Mouse (Mus musculus): Measurements from ENCODE around the gene Plekhj1.

Plekhj1 gene

DNA sequence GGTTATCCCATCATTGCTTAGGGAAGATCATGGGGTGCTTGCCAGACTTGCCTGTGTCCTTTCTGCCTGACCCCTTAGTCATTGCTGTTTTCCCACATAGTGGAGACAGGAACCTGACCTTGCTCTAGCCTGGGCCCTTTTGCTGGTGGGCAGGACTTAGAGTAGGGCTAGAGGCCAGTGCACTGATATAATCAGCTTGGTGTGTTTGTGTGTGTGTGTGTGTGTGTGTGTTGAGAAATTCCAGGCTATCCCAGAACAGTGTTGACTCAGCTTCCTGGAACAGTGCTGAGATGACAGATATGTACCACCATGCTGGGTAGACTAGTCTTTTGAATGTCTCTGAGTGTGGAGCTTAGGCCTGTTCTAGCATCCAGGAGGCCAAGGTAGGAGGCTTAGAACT is 18.9 kb downstream of the Plekhj1 start:
- DNase-seq (ENCODE audit: low spot score in 2 of 2) = no peak

GRCm38 (mm10) chr10:80777123-80777522 is 21.3 kb downstream of the Plekhj1 start:
- DNase-seq (ENCODE audit: low spot score in 2 of 2) = no peak

GRCm38 (mm10) chr10:80776358-80776869 is 22.0 kb downstream of the Plekhj1 start:
- DNase-seq (ENCODE audit: low spot score in 2 of 2) = no peak

DNA sequence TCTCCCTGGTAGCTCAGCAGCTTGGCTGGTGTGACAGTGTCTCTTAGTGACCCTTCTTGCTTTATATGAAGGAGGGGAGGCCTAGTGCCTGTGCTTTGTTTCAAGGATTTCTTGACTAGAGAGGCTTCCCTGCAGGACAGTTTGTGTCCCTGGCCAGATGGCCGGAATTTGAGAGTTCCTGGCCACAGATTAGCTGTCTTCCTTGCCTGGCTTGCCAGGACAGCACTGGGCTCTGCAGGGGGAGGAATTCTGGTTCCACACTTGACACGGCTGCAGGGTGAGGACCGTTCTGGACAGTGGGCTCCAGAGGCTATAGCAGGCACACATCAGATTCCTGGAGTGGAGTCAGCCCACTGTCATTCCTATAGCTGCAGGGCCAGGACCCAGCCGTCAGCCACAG is 22.7 kb downstream of the Plekhj1 start:
- no peak for DNase-seq (ENCODE audit: low spot score in 2 of 2)

GRCm38 (mm10) chr10:80774981-80775380 is 23.4 kb downstream of the Plekhj1 start:
- DNase-seq (ENCODE audit: low spot score in 2 of 2) = no peak

DNA sequence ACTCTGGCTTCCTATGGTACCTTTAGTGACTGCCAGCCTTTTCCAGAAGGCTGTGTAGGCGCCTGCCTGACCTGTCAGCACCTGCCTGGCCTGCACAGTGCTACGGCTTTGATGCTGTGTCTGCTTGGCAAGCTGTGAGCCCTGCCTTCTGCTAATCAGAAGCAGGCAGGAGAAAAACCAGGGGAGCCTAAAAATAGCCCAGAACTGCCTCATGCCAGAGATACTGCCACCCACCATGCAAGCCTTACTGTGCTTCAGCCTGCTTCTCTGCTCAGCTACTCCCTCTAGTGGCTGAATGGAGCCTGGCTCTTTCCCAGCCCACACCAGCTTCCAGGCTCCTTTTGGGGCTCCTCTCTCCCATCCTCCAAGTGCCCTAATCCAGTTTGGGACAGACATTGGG is 23.9 kb downstream of the Plekhj1 start:
- peak; percentile 54 to 65 for DNase-seq (ENCODE audit: low spot score in 2 of 2)

- no peak for DNase-seq (ENCODE audit: low spot score in 2 of 2)
Observed at GRCm38 (mm10) chr10:80773816-80774215, 24.6 kb downstream of the Plekhj1 start.

DNA sequence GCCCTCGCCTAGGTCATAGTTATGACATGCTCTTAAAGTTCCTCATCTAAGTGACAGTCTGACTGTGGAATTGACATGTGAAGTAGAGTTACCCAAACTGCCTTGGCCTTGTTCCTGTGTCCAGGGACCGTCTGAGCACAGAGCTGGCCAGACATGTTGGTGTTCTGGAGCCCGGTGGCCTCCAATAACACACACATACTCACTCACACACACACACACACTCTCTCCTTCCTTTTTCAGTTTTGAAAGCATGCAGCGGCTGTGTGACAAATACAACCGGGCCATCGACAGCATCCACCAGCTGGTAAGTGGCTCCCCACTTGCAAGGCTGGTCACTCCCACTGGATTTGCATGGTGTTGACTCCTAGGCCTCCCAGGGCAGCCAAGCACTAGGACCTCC is 30.1 kb downstream of the Plekhj1 start:
- no peak for DNase-seq (ENCODE audit: low spot score in 2 of 2)

DNA sequence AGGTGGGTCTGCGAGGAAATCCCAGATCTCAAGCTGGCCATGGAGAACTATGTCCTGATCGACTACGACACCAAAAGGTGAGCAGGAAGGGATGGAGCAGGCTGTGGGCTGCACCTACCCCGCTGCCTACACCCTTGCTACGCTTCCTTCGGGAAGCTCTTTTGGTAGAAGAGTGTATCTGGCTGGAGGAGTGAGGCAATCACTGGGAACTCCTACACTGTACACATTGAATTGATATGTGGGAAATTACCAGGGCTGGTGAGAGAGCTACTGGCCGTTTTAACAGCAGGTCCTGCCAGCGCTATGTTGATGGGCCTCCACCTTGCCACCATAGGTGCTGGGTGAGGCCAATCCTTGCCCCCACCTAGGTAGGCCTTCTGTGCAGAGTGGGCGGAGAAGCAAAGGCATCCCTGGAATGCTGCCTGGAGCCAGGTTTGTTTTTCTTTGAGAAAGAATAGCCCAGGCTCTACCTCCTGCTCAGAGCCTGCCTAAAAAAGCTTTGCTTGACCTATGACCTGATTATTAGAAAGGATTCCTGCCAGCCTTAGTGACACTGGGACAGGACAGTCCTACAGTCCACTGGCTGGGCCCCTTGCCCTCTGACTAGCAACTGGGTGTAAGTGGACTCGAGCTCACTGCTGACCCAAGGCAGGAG is 32.1 kb downstream of the Plekhj1 start:
- DNase-seq (ENCODE audit: low spot score in 2 of 2) = no peak

DNA sequence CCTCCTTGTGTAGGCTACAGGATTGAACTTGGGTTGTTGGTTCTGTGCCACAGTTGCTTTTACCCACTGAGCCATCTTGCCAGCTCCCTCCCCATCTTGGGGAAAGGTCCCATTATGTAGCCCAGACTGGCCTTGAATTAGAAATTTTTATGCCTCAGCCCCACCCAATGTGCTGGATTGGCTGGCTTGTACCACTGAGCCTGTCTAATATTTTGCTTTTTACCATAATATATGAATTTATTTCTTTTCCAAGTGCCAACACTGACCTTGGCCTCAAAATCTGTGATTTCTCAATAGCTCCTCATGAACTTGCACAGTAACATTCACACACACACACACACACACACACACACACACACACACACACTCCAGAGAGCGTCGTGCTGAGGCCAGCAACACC is 32.7 kb downstream of the Plekhj1 start:
- DNase-seq (ENCODE audit: low spot score in 2 of 2) = no peak

- DNase-seq (ENCODE audit: low spot score in 2 of 2) = peak; percentile 61 to 81
Observed at GRCm38 (mm10) chr10:80763502-80763901, 34.9 kb downstream of the Plekhj1 start.

DNA sequence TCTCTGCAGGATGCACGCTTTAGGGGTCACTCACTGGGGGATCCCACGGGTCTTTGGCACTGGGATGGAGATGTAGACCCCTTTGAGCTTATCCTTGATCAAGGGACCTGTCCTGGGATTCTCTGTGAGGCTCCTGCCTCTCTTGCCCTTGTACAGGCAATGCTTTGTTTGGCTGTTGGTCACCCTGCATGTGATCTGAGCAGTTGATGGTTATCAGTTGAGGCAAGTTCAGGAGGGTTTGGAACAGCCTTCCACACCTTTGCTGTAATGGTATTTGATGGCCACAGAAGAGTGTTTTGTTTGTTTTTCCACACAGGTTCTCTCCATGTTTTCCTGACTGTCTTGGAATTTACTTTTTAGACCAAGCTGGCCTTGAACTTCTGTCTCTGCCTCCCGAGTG is 36.6 kb downstream of the Plekhj1 start:
- no peak for DNase-seq (ENCODE audit: low spot score in 2 of 2)

GRCm38 (mm10) chr10:80760596-80761524 is 37.6 kb downstream of the Plekhj1 start:
- no peak for DNase-seq (ENCODE audit: low spot score in 2 of 2)

DNA sequence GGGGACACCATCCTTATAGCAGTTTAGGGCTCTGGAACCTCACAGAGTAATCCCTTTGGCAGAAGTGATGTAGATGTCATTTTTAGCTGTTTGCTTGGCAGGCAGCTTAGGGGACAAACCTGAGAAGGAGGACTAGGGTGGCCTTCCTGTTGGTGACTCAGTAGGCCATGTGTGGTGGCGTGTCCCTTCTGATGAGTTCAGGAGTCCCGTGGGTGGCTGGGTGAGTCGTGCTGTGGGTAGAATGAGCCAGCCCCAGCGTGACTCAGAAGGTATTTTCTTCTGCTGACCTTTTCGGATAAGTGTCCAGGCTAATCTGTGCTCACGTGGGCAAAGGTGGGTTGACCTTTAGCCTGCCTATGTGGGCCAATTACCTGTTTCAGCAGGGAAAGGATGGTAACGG is 39.8 kb downstream of the Plekhj1 start:
- peak; percentile 51 to 68 for DNase-seq (ENCODE audit: low spot score in 2 of 2)

DNA sequence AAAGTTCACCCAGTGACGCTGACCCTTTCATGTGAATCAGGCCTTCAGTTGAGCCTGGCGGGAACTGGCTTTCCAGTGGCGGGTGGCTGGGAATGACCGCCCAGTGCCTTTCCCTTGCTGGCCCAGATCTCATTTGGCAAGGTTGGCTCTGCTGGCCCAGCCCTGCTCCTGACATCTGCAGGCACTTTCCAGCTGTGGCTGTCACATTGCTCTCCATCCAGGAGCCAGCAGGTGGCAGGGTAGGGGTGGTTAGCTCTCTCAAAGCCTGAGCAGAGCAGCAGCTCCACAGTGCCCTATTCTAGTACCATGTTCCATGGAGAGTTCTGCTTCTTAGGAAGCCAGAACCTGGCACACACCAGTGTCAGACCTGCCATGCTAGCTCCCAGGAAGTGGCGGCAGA is 40.7 kb downstream of the Plekhj1 start:
- peak; percentile 48 to 68 for DNase-seq (ENCODE audit: low spot score in 2 of 2)

DNA sequence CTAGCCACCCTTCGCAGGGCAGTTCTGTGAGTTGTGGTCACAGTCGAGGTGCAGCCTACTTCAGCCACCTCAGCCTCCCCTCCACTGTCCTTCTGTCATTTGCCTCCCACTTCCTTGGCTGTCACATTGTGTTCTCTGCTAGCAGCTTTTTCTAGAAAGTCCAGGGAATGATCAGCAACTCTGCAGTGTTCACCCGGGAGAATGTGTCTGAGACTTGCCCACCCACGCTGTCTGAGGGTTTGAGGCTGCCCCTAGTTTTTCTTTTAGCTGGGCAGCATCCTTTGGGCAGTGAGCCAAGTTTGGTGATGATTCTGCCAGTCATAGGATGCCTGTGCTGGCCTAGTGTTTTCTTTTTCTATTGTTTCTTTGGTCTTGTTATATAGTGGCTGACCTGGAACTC is 41.5 kb downstream of the Plekhj1 start:
- no peak for DNase-seq (ENCODE audit: low spot score in 2 of 2)

DNA sequence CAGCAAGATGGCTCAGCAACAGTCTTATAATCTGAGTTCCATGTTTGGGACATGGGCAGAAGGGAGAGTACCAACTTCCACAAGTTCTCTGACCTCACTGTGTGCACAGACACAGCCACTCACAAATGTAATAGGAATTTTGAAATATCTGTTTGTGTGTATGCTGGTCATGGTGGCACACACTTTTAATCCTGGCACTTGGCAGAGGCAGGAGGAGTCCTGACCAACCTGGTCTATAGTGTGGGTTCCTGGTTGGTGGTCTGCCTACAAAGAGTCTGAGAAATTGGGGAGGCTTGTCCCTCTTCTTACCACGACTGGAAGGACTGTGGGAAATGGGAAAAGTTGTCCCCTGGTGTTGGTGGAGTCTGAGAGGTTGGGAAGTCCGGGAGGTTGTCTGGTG is 41.9 kb downstream of the Plekhj1 start:
- DNase-seq (ENCODE audit: low spot score in 2 of 2) = no peak

- DNase-seq (ENCODE audit: low spot score in 2 of 2) = no peak
Observed at GRCm38 (mm10) chr10:80756099-80756498, 42.3 kb downstream of the Plekhj1 start.

DNA sequence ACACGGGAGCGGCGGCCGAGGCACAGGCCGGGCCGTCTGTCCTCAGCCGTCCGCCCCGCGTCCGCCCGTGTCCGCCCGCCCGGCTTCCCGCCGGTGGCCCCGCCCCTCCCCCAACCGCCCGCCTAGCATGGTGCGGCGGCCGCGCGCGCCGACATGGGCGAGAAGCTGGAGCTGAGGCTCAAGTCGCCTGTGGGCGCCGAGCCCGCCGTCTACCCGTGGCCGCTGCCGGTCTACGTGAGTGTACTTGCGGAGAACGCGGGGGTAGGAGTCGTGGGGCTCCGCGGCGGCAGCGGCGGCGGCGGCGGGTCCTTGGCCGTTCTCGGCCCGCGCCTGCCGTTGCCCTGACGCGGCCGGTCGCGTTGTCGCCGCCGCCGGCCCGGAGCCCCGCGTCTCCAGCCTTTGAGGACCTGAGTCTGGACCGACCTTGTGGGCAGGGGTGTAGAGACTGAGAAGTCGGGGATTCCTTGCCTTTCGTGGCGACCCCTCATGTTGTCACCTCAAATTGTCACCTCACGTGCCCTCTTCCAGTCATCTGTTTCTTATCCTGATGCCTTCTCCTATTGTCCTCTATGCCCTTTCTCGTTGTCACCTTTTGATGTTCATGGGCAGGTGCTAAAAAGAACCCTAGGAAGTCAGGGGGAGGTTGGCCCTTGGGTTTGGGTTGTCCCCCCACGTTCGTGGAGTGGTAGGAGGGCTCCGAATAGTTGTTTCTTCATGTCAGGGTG is 43.0 kb downstream of the Plekhj1 start:
- DNase-seq (ENCODE audit: low spot score in 2 of 2) = no peak

DNA sequence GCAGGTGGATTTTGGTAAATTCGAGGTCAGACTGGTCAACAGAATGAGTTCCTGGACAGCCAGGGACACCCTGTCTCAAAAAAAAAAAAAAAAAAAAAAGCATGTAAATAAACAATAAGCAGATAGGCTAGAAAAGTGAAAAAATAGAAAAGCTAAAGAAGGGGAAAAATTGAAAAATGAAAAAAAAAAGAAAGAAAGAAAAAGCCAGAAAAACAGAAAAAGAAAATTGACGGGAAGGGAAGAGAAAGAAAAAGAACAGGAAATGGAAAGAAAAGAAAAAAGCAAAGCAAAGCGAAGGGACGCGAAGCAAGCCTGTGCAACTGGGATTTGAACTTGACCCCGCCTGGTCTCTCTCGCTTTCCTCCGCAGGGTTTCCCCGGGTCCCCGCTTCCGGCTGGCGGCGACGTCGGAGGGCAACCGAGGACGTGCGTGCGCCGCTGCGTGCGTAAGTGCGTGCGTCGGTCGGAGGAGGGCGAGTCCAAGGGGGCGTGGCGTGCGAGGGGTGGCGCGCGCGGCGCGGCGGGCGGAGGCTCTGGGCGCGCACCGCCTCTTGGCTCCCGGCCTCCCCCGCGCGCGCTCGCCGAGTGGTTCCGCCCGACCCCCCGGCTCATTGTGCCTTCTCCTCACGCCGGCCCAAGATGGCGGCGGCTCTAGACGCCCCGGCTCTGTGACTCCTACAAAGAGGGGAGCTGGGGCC is 43.7 kb downstream of the Plekhj1 start, which contains the start of gene Dot1l:
Gene Dot1l (plus strand): TSS at position 613 of the 697 bp plus-strand sequence.
- DNase-seq (ENCODE audit: low spot score in 2 of 2) = peak; percentile 97 to 99

GRCm38 (mm10) chr10:80752079-80752625 is 46.3 kb downstream of the Plekhj1 start:
- DNase-seq (ENCODE audit: low spot score in 2 of 2) = peak in 1 of 2 experiments; percentile 49
